ENCODE assay signal across 9 mouse cellular contexts in the genomic region with DNA sequence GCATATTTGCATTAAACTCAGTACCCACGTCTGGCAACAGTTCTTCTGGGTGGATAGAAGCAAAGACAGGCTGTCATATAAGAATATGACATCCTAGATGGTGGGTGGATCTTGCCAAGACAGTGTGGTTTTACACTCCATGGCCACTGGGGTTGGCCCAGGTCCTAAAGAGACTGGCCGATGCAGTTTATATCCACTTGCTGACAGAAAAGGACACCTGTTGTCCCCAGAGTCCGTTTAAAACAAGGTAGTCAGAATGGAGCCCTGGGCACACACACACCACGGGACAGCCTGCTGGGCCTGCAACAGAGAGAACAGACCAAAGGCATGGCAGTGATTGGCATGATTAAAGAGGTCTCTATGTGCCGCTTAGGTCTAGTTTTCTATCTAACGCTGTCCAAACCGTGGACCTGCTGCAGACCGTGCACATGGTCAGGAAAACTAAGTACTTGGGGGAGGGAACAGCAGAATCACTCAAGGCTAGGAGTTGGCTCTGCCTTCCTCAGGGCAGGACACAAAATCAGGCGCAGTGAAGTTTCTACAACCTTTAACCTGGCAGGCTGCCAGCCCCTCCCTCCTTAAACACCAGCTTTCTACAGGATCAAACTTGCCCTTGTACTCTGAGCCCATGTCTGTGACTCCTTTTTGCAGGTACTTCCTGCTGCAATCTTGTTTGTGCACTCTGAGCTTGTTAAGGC. TPM values are rescaled to one million over a fixed set of nuclear protein-coding genes. Genes with fewer than 3 reads are reported as not detected.
A peak's percentile ranks its signal among the peaks of the same experiment; 100 is the strongest.
DNase-seq lines count a peak whose midpoint lies in the region; ATAC-seq and TF ChIP-seq lines count a peak whose summit lies in the region.
"Had no signal": no experiment of that assay in that cellular context is flagged by ENCODE, and none has a peak within 500 bp of the region (broad histone marks: within the 10 kb centered on the region; RNA-seq: fewer than 3 reads in every experiment).

No protein-coding gene starts in this region.

- H3K9ac ChIP-seq in intestine, postnatal 0 days (ENCODE audit: low read depth, low read length) = no peak overlapping the region
- H3K9ac ChIP-seq: neural tube, embryonic 12.5 days had no signal

- peak; percentile 46 to 57 for DNase-seq in cerebellum, postnatal 10 days
- DNase-seq in cerebellum, postnatal 4 days (ENCODE audit: low spot score in 2 of 2) = no peak
- DNase-seq in MN1 (ENCODE audit: low spot score) = peak; percentile 66
- DNase-seq in lung, postnatal 36 days = peak; percentile 68
- no peak for DNase-seq in left cerebral cortex, adult 9 months (ENCODE audit: low spot score in 2 of 2)
- DNase-seq in right cerebral cortex, postnatal 4 days = no peak

- H3K4me3 ChIP-seq in intestine, postnatal 0 days (ENCODE audit: low read depth, low read length) = peak overlapping the region; percentile 11; the same call in 1 of the 2 replicates
- H3K4me3 ChIP-seq: neural tube, embryonic 12.5 days had no signal

- no peaks in the 10 kb centered on the region for H3K27me3 ChIP-seq in intestine, postnatal 0 days (replicated peaks; ENCODE audit: control insufficient read depth, insufficient read depth, low read length)
- H3K27me3 ChIP-seq: neural tube, embryonic 12.5 days had no signal

- 0 out of 2 replicates have a peak, but pooled peaks cover 3% of the 10 kb centered on the region for H3K36me3 ChIP-seq in intestine, postnatal 0 days (ENCODE audit: control insufficient read depth, insufficient read depth)
- H3K36me3 ChIP-seq: neural tube, embryonic 12.5 days had no signal

- H3K4me2 ChIP-seq in intestine, postnatal 0 days (replicated peaks; ENCODE audit: low read depth) = peak overlapping the region; percentile 50

- peak; percentile 83 for ATAC-seq in intestine, postnatal 0 days
- no peak for ATAC-seq in cerebellum, adult (ENCODE audit: insufficient number of reproducible peaks, low FRiP score, low TSS enrichment)

- 28% methylated on average over 9 of the region's 9 CpGs for WGBS in intestine, postnatal 0 days

- no peak for TF ChIP-seq CTCF in intestine, postnatal 0 days (IDR thresholded peaks at IDR 0.05; ENCODE audit: low read depth)

- no peaks in the 10 kb centered on the region for H3K9me3 ChIP-seq in intestine, postnatal 0 days (ENCODE audit: control insufficient read depth)
- H3K9me3 ChIP-seq: neural tube, embryonic 12.5 days had no signal

- H3K4me1 ChIP-seq in intestine, postnatal 0 days (replicated peaks; ENCODE audit: control insufficient read depth, insufficient read depth, low read length) = peaks cover 6% of the 10 kb centered on the region

- peak overlapping the region; percentile 73 for H3K27ac ChIP-seq in intestine, postnatal 0 days (ENCODE audit: low read depth, low read length)
- H3K27ac ChIP-seq: neural tube, embryonic 12.5 days had no signal

RNA-seq across cellular contexts. Expression of a gene that starts 4.3 kb away (rescaled TPM):
- 90.2 and 105 TPM in 2 replicates for polyA plus RNA-seq in intestine, postnatal 0 days (2015; fragmentation: Nextera tagmentation; extraction: Ambion mirVana)

RNA-seq across cellular contexts. Expression of a gene that starts 32.1 kb away (rescaled TPM):
- 165 and 172 TPM in 2 replicates for polyA plus RNA-seq in intestine, postnatal 0 days (2015; fragmentation: Nextera tagmentation; extraction: Ambion mirVana)

RNA-seq across cellular contexts. Expression of a gene that starts 32.2 kb away (rescaled TPM):
- 9.0 and 9.8 TPM in 2 replicates for polyA plus RNA-seq in intestine, postnatal 0 days (2015; fragmentation: Nextera tagmentation; extraction: Ambion mirVana)

RNA-seq across cellular contexts. Expression of a gene that starts 38.6 kb away (rescaled TPM):
- 15.4 and 16.5 TPM in 2 replicates for polyA plus RNA-seq in intestine, postnatal 0 days (2015; fragmentation: Nextera tagmentation; extraction: Ambion mirVana)

Comparison
In these comparisons a context has a peak if more than half of its experiments do, and no peak if none do; other contexts are left out.
1. DNase-seq: peak in cerebellum, postnatal 10 days (2 of 2), MN1 (single experiment) and lung, postnatal 36 days (single experiment); none in cerebellum, postnatal 4 days (0 of 2), left cerebral cortex, adult 9 months (0 of 2) and right cerebral cortex, postnatal 4 days (single experiment).